Mouse (Mus musculus): ENCODE measurements around the gene Hyal3. TPM values are rescaled to one million over a fixed set of nuclear protein-coding genes. Genes with fewer than 3 reads are reported as not detected.

Hyal3 gene
- total and polyA plus RNA-seq, 3 experiments, result 2.3 to 6.8 TPM; not detected in 1

GRCm38 (mm10) chr9:107548820-107549219 is 31.8 kb upstream of the Hyal3 start:
- Histone ChIP-seq H3K9me3 (replicated peaks; ENCODE audit: insufficient read depth, low read length) (no peaks in the 10 kb centered on the region), H3K36me3 (ENCODE audit: control insufficient read depth in 1 of 2, insufficient read depth in 2 of 2, low read length in 2 of 2) (peaks cover 0 to 14% of the 10 kb centered on the region in 2 experiments; a peak in 2 of 4 replicates), H3K79me2 (ENCODE audit: control insufficient read depth, insufficient read depth, low read length, poor library complexity) (peaks cover 3% of the 10 kb centered on the region), H3K4me1 (ENCODE audit: control insufficient read depth in 1 of 2, insufficient read depth in 2 of 2, low read length in 2 of 2) (peaks cover 10 to 25% of the 10 kb centered on the region in 2 experiments), H3K27ac (ENCODE audit: control insufficient read depth, low read depth, low read length) (no peak overlapping the region), H3K27me3 (ENCODE audit: control insufficient read depth in 1 of 2, insufficient read depth in 2 of 2, low read length in 2 of 2) (no peaks in the 10 kb centered on the region), H3K9ac (ENCODE audit: control insufficient read depth, low read depth, low read length, poor library complexity, severe bottlenecking) (no peak overlapping the region), H3K4me3 (ENCODE audit: control insufficient read depth in 1 of 2, insufficient read depth in 1 of 2, low read depth in 2 of 2, low read length in 2 of 2) (no peak overlapping the region)
- no peak for DNase-seq (ENCODE audit: low read depth, low spot score)
- no peak for TF ChIP-seq POLR2A (IDR thresholded peaks at IDR 0.05; ENCODE audit: control insufficient read depth in 1 of 2, insufficient read depth in 1 of 2, low read depth in 1 of 2, low read length in 2 of 2, poor library complexity in 1 of 2)
- TF ChIP-seq EP300 (IDR thresholded peaks at IDR 0.05; ENCODE audit: low read depth in 1 of 2, low read length in 2 of 2), result no peak
- TF ChIP-seq POLR2AphosphoS2 (IDR thresholded peaks at IDR 0.05; ENCODE audit: low read length), result no peak
- no peak for TF ChIP-seq E2F4 (IDR thresholded peaks at IDR 0.05; ENCODE audit: borderline replicate concordance, low read depth, low read length)
- no peak for TF ChIP-seq HCFC1 (IDR thresholded peaks at IDR 0.05; ENCODE audit: low read depth, low read length)
- no peak for TF ChIP-seq POLR2AphosphoS5 (IDR thresholded peaks at IDR 0.05; ENCODE audit: borderline replicate concordance, low read depth, low read length)
- TF ChIP-seq TCF12 (IDR thresholded peaks at IDR 0.05; ENCODE audit: low read depth, low read length), result no peak
- TF ChIP-seq ZNF384 (IDR thresholded peaks at IDR 0.05; ENCODE audit: low read depth, low read length), result no peak
- no peak for TF ChIP-seq MXI1 (IDR thresholded peaks at IDR 0.05; ENCODE audit: low read depth, low read length)
- no peak for TF ChIP-seq MEF2A (IDR thresholded peaks at IDR 0.05; ENCODE audit: extremely low read depth, insufficient replicate concordance, low read depth, low read length, poor library complexity, severe bottlenecking)
- TF ChIP-seq TBP (IDR thresholded peaks at IDR 0.05; ENCODE audit: low read depth, low read length), result no peak
- TF ChIP-seq TAL1 (IDR thresholded peaks at IDR 0.05; ENCODE audit: low read length), result no peak
- no peak for TF ChIP-seq UBTF (IDR thresholded peaks at IDR 0.05; ENCODE audit: borderline replicate concordance, insufficient read depth, low read depth, low read length)

DNA sequence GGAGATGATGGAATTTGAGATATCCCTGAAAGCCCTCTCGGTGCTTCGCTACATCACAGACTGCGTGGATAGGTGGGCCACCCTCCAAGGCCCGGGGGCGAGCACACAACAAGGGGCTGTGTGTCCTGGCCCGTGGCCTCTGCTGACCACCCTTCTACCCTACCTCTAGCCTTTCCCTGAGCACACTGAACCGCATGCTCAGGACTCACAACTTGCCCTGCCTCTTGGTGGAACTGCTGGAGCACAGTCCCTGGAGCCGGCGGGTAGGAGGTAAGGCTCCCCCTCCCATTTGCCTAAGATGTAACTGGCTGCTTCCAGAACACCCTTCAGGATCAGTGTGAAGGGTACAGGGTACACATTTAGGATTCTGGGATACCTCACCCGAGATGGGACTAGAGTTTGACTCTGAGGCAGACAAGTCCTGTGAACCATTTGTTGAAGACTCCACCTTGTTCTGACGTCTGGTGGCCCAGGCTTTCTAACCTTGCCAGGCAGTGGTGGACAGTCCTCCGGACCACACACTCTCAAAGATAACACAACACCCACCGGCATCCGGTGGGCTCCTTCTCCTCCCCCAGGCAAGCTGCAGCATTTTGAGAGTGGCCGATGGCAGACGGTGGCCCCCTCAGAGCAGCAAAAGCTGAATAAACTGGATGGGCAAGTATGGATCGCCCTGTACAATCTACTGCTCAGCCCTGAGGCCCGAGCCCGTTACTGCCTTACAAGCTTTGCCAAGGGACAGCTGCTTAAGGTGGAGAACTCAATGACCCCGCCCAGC is 31.1 kb upstream of the Hyal3 start:
- Histone ChIP-seq H3K36me3 (ENCODE audit: control insufficient read depth in 1 of 2, insufficient read depth in 2 of 2, low read length in 2 of 2) (peaks cover 0 to 14% of the 10 kb centered on the region in 2 experiments; a peak in 2 of 4 replicates), H3K9ac (ENCODE audit: control insufficient read depth, low read depth, low read length, poor library complexity, severe bottlenecking) (no peak overlapping the region), H3K9me3 (replicated peaks; ENCODE audit: insufficient read depth, low read length) (no peaks in the 10 kb centered on the region), H3K79me2 (ENCODE audit: control insufficient read depth, insufficient read depth, low read length, poor library complexity) (peaks cover 7% of the 10 kb centered on the region), H3K4me3 (ENCODE audit: control insufficient read depth in 1 of 2, insufficient read depth in 1 of 2, low read depth in 2 of 2, low read length in 2 of 2) (no peak overlapping the region), H3K4me1 (ENCODE audit: control insufficient read depth in 1 of 2, insufficient read depth in 2 of 2, low read length in 2 of 2) (peaks cover 10 to 25% of the 10 kb centered on the region in 2 experiments), H3K27ac (ENCODE audit: control insufficient read depth, low read depth, low read length) (no peak overlapping the region), H3K27me3 (ENCODE audit: control insufficient read depth in 1 of 2, insufficient read depth in 2 of 2, low read length in 2 of 2) (no peaks in the 10 kb centered on the region)
- TF ChIP-seq ZMIZ1 (IDR thresholded peaks at IDR 0.05; ENCODE audit: low read depth, low read length) (no peak), GATA1 (IDR thresholded peaks at IDR 0.05; ENCODE audit: low read depth, low read length) (no peak), POLR2AphosphoS5 (IDR thresholded peaks at IDR 0.05; ENCODE audit: borderline replicate concordance, low read depth, low read length) (no peak), RCOR1 (IDR thresholded peaks at IDR 0.05; ENCODE audit: low read depth, low read length) (no peak), JUND (IDR thresholded peaks at IDR 0.05; ENCODE audit: low read depth, low read length) (no peak), SMC3 (IDR thresholded peaks at IDR 0.05; ENCODE audit: low read depth, low read length) (no peak), USF1 (IDR thresholded peaks at IDR 0.05; ENCODE audit: low read depth, low read length) (no peak), ELF1 (IDR thresholded peaks at IDR 0.05; ENCODE audit: low read depth, low read length) (no peak), MAZ (IDR thresholded peaks at IDR 0.05; ENCODE audit: low read depth, low read length) (no peak), UBTF (IDR thresholded peaks at IDR 0.05; ENCODE audit: borderline replicate concordance, insufficient read depth, low read depth, low read length) (no peak), POLR2A (IDR thresholded peaks at IDR 0.05; ENCODE audit: control insufficient read depth in 1 of 2, insufficient read depth in 1 of 2, low read depth in 1 of 2, low read length in 2 of 2, poor library complexity in 1 of 2) (no peak), EP300 (IDR thresholded peaks at IDR 0.05; ENCODE audit: low read depth in 1 of 2, low read length in 2 of 2) (no peak), USF2 (IDR thresholded peaks at IDR 0.05; ENCODE audit: borderline replicate concordance in 1 of 2, insufficient read depth in 1 of 2, low read depth in 1 of 2, low read length in 2 of 2) (no peak), E2F4 (IDR thresholded peaks at IDR 0.05; ENCODE audit: borderline replicate concordance, low read depth, low read length) (no peak), MYB (IDR thresholded peaks at IDR 0.05; ENCODE audit: low read depth, low read length) (no peak), RAD21 (IDR thresholded peaks at IDR 0.05; ENCODE audit: low read depth, low read length) (no peak), ZKSCAN1 (IDR thresholded peaks at IDR 0.05; ENCODE audit: low read depth, low read length) (no peak), ZNF384 (IDR thresholded peaks at IDR 0.05; ENCODE audit: low read depth, low read length) (no peak)
- DNase-seq (ENCODE audit: low read depth, low spot score), result no peak
